Mouse (Mus musculus) MEL (cell line): Measurements from ENCODE around the gene Slc7a5.

ENCODE experiments used
- BHLHE40 ChIP-seq: IDR thresholded peaks from 2 replicates; pipeline ENCODE4 v1.6.1; 2012; ENCODE audit warnings: low read depth, mild to moderate bottlenecking, inconsistent platforms, low read length, improper control_type of control experiment, borderline replicate concordance
- CTCF ChIP-seq, 3 experiments: IDR thresholded peaks in 2 of 3; conservative IDR thresholded peaks in 1 of 3; 2 replicates each; pipeline ENCODE4 v1.5.1; 2011 to 2012; ENCODE audit warnings: low read length in 3 of 3, low read depth in 2 of 3, mild to moderate bottlenecking in 2 of 3, improper control_type of control experiment in 1 of 3, inconsistent platforms in 1 of 3, mixed read lengths in 1 of 3, moderate library complexity in 1 of 3; ENCODE audit not compliant: control insufficient read depth in 1 of 3, insufficient read depth in 1 of 3, poor library complexity in 1 of 3, severe bottlenecking in 1 of 3
- E2F4 ChIP-seq: IDR thresholded peaks from 2 replicates; pipeline ENCODE4 v1.6.1; 2011; ENCODE audit warnings: low read depth, low read length, improper control_type of control experiment, borderline replicate concordance
- ELF1 ChIP-seq: IDR thresholded peaks from 2 replicates; pipeline ENCODE4 v1.6.1; 2014; ENCODE audit warnings: low read depth, mild to moderate bottlenecking, inconsistent platforms, low read length, improper control_type of control experiment, moderate library complexity
- EP300 ChIP-seq, 2 experiments: IDR thresholded peaks; 2 replicates each; pipeline ENCODE4 v1.6.1; 2011; ENCODE audit warnings: improper control_type of control experiment in 2 of 2, low read length in 2 of 2, low read depth in 1 of 2, mild to moderate bottlenecking in 1 of 2
- MAX ChIP-seq: IDR thresholded peaks from 2 replicates; pipeline ENCODE4 v1.6.1; 2011; ENCODE audit warnings: low read length, improper control_type of control experiment
- RAD21 ChIP-seq: IDR thresholded peaks from 2 replicates; pipeline ENCODE4 v1.6.1; 2011; ENCODE audit warnings: mild to moderate bottlenecking, low read depth, low read length, improper control_type of control experiment
- TAL1 ChIP-seq: IDR thresholded peaks from 2 replicates; pipeline ENCODE4 v1.6.1; 2012; ENCODE audit warnings: mild to moderate bottlenecking, inconsistent platforms, low read length, moderate library complexity, mixed read lengths
- TCF12 ChIP-seq: IDR thresholded peaks from 2 replicates; pipeline ENCODE4 v1.6.1; 2014; ENCODE audit warnings: low read depth, mild to moderate bottlenecking, inconsistent platforms, low read length, improper control_type of control experiment, moderate library complexity
- ZC3H11A ChIP-seq: IDR thresholded peaks from 2 replicates; pipeline ENCODE4 v1.6.1; 2012; ENCODE audit warnings: low read depth, mild to moderate bottlenecking, inconsistent platforms, low read length, improper control_type of control experiment

DNA sequence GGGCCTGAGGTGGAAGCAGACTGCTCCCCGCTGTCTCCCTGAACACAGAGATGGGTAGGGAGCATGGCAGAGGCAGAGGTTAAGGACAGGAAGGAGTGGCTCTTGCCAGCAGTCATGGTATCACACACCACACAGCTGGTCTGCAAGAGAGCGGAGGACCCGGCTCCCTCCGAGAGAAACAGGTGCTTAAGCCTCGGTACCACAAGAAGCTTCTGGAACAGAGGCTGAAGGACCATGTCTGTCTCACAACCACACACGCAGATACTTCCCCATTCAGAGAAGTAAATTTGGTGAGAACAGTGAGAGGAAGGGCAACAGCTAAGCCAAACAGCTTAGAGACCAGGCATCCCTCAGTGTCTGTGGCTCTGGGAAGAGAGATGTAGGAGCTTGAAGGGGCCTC lies 3.9 kb upstream of the Slc7a5 start:
- TF ChIP-seq ELF1: no peak
- TF ChIP-seq EP300 (IDR thresholded peaks at IDR 0.05; ENCODE audit: low read depth in 1 of 2, low read length in 2 of 2): no peak
- TF ChIP-seq TCF12: no peak
- no peak for TF ChIP-seq CTCF (IDR thresholded peaks at IDR 0.05 in 2 of 3, conservative IDR thresholded peaks at IDR 0.05 in 1 of 3; ENCODE audit: control insufficient read depth in 1 of 3, insufficient read depth in 1 of 3, low read depth in 2 of 3, low read length in 3 of 3, poor library complexity in 1 of 3, severe bottlenecking in 1 of 3)
- no peak for TF ChIP-seq BHLHE40
- TF ChIP-seq E2F4: no peak
- no peak for TF ChIP-seq ZC3H11A
- TF ChIP-seq TAL1: no peak
- no peak for TF ChIP-seq RAD21
- TF ChIP-seq MAX: no peak
